17 mouse cellular contexts compared by ENCODE assay signal in the genomic region with DNA sequence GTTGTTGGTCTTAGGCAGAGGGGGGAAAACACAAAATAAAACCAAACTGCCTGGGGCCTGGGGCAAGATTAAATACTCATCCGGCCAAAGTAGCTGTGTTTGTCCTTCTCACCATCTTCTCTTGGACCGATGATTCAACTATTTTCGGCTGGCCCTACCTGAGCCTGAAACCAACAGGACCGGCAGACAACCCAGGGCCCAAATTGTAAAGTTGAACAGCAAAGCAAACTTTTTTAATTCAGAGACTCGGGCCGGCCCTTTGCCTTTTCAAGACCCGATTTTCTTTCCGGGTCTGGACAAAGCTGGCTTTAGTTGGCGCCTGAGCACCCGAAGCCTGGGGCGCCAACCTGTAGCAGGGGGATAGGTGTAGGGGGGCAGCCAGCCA. TPM values are rescaled to one million over a fixed set of nuclear protein-coding genes. Genes with fewer than 3 reads are reported as not detected.
DNase-seq lines count a peak whose midpoint lies in the region; ATAC-seq and TF ChIP-seq lines count a peak whose summit lies in the region.
"Had no signal": no experiment of that assay in that cellular context is flagged by ENCODE, and none has a peak within 500 bp of the region (broad histone marks: within the 10 kb centered on the region; RNA-seq: fewer than 3 reads in every experiment).

No protein-coding gene starts in this region.

- ATAC-seq in forebrain, postnatal 0 days: no peak
- ATAC-seq in intestine, embryonic 14.5 days (replicated peaks; ENCODE audit: low FRiP score, low TSS enrichment, low read depth): no peak
- no peak for ATAC-seq in intestine, embryonic 16.5 days
- no peak for ATAC-seq in limb, embryonic 11.5 days (ENCODE audit: insufficient number of reproducible peaks, low FRiP score, low TSS enrichment, low read depth)
- ATAC-seq: liver, embryonic 12.5 days had no signal

- no peak for DNase-seq in forebrain, embryonic 10.5 days (ENCODE audit: extremely low spot score, low spot score)
- no peak for DNase-seq in forebrain, postnatal 0 days
- DNase-seq in intestine, embryonic 14.5 days (ENCODE audit: low spot score): peak; percentile 63
- DNase-seq in limb, embryonic 11.5 days (ENCODE audit: low spot score): no peak
- no peak for DNase-seq in cerebellum, adult 18-20 months
- DNase-seq in left cerebral cortex, postnatal 4 days: no peak
- DNase-seq: adrenal gland, postnatal 14 days; heart, postnatal 36 days; kidney, adult 18-20 months; lung, postnatal 14 days; spleen, adult 18-20 months; thymus, postnatal 25 days had no signal

- 2% methylated on average over 11 of the region's 11 CpGs for WGBS in forebrain, embryonic 10.5 days
- WGBS in forebrain, postnatal 0 days: 3% methylated on average over 11 of the region's 11 CpGs
- 2% methylated on average over 11 of the region's 11 CpGs for WGBS in intestine, embryonic 14.5 days
- 12% methylated on average over 11 of the region's 11 CpGs for WGBS in intestine, embryonic 16.5 days
- 2% methylated on average over 11 of the region's 11 CpGs for WGBS in limb, embryonic 11.5 days

- H3K4me2 ChIP-seq in forebrain, postnatal 0 days (ENCODE audit: low read depth): no peak overlapping the region
- H3K4me2 ChIP-seq in intestine, embryonic 14.5 days (ENCODE audit: low read length): no peak overlapping the region
- no peak overlapping the region for H3K4me2 ChIP-seq in intestine, embryonic 16.5 days (ENCODE audit: low read depth, low read length)
- peak overlapping the region; percentile 88 for H3K4me2 ChIP-seq in limb, embryonic 11.5 days (ENCODE audit: low read depth, severe bottlenecking)
- H3K4me2 ChIP-seq: liver, embryonic 12.5 days had no signal

- peaks cover 100% of the 10 kb centered on the region for H3K27me3 ChIP-seq in forebrain, embryonic 10.5 days (ENCODE audit: poor library complexity, severe bottlenecking)
- H3K27me3 ChIP-seq in forebrain, postnatal 0 days (ENCODE audit: insufficient read depth, low read length): peaks cover 95% of the 10 kb centered on the region
- H3K27me3 ChIP-seq in intestine, embryonic 14.5 days (replicated peaks; ENCODE audit: control insufficient read depth, insufficient read depth, low read length): peaks cover 99% of the 10 kb centered on the region
- H3K27me3 ChIP-seq in intestine, embryonic 16.5 days (replicated peaks; ENCODE audit: control insufficient read depth, insufficient read depth, low read length): peaks cover 86% of the 10 kb centered on the region
- no peaks in the 10 kb centered on the region for H3K27me3 ChIP-seq in limb, embryonic 11.5 days (ENCODE audit: control insufficient read depth, insufficient read depth, low read length)

- H3K36me3 ChIP-seq in forebrain, embryonic 10.5 days (replicated peaks): no peaks in the 10 kb centered on the region
- H3K36me3 ChIP-seq in forebrain, postnatal 0 days (ENCODE audit: insufficient read depth): no peaks in the 10 kb centered on the region
- no peaks in the 10 kb centered on the region for H3K36me3 ChIP-seq in intestine, embryonic 14.5 days (ENCODE audit: control insufficient read depth, insufficient read depth, low read length)
- no peaks in the 10 kb centered on the region for H3K36me3 ChIP-seq in intestine, embryonic 16.5 days (ENCODE audit: control insufficient read depth, insufficient read depth, low read length)
- H3K36me3 ChIP-seq in limb, embryonic 11.5 days (ENCODE audit: control insufficient read depth, insufficient read depth, low read length): no peaks in the 10 kb centered on the region
- H3K36me3 ChIP-seq: liver, embryonic 12.5 days had no signal

- no peak for TF ChIP-seq CTCF in forebrain, postnatal 0 days (IDR thresholded peaks at IDR 0.05; ENCODE audit: low read depth)

- H3K27ac ChIP-seq in forebrain, embryonic 10.5 days: 0 out of 2 replicates have a peak overlapping the region, but pooled peaks have one; percentile 11
- H3K27ac ChIP-seq in forebrain, postnatal 0 days (ENCODE audit: low read depth, low read length): no peak overlapping the region
- no peak overlapping the region for H3K27ac ChIP-seq in intestine, embryonic 14.5 days (ENCODE audit: low read depth)
- H3K27ac ChIP-seq in intestine, embryonic 16.5 days (ENCODE audit: low read length): no peak overlapping the region
- no peak overlapping the region for H3K27ac ChIP-seq in brown adipose tissue, adult 24 weeks (replicated peaks; ENCODE audit: low read depth, low read length)
- peak overlapping the region; percentile 100 for H3K27ac ChIP-seq in limb, embryonic 11.5 days (replicated peaks; ENCODE audit: low read depth, low read length)
- H3K27ac ChIP-seq: liver, embryonic 12.5 days; stomach, postnatal 0 days had no signal

- H3K4me3 ChIP-seq in forebrain, embryonic 10.5 days: peak overlapping the region; percentile 26
- H3K4me3 ChIP-seq in forebrain, postnatal 0 days (ENCODE audit: low read depth, low read length): no peak overlapping the region
- no peak overlapping the region for H3K4me3 ChIP-seq in intestine, embryonic 14.5 days (ENCODE audit: low read depth, low read length)
- no peak overlapping the region for H3K4me3 ChIP-seq in intestine, embryonic 16.5 days (ENCODE audit: low read length)
- H3K4me3 ChIP-seq in brown adipose tissue, adult 24 weeks (ENCODE audit: insufficient read depth, low read depth, low read length): peak overlapping the region; percentile 16; the same call in 1 of the 2 replicates
- H3K4me3 ChIP-seq in limb, embryonic 11.5 days (ENCODE audit: low read depth, low read length): peak overlapping the region; percentile 92
- H3K4me3 ChIP-seq: liver, embryonic 12.5 days had no signal

- intact Hi-C loops in left cerebral cortex, postnatal 4 days (cut with DNase I): loop anchor here (10.0 kb wide), 1 partner anchor 342 kb away; no protein-coding TSS in a partner anchor

- H3K9me3 ChIP-seq in forebrain, embryonic 10.5 days: no peaks in the 10 kb centered on the region
- no peaks in the 10 kb centered on the region for H3K9me3 ChIP-seq in forebrain, postnatal 0 days (ENCODE audit: low read length)
- H3K9me3 ChIP-seq in intestine, embryonic 14.5 days (ENCODE audit: control insufficient read depth, low read length): no peaks in the 10 kb centered on the region
- 0 out of 2 replicates have a peak, but pooled peaks cover 3% of the 10 kb centered on the region for H3K9me3 ChIP-seq in intestine, embryonic 16.5 days (ENCODE audit: control insufficient read depth, low read length)
- no peaks in the 10 kb centered on the region for H3K9me3 ChIP-seq in limb, embryonic 11.5 days (ENCODE audit: control insufficient read depth, low read length)
- H3K9me3 ChIP-seq: liver, embryonic 12.5 days had no signal

- no peak overlapping the region for H3K9ac ChIP-seq in forebrain, postnatal 0 days
- no peak overlapping the region for H3K9ac ChIP-seq in intestine, embryonic 14.5 days (ENCODE audit: low read length)
- no peak overlapping the region for H3K9ac ChIP-seq in intestine, embryonic 16.5 days (ENCODE audit: low read depth, low read length)
- peak overlapping the region; percentile 100 for H3K9ac ChIP-seq in limb, embryonic 11.5 days (ENCODE audit: low read length)
- H3K9ac ChIP-seq: liver, embryonic 12.5 days had no signal

- H3K4me1 ChIP-seq in forebrain, embryonic 10.5 days: peaks cover 33% of the 10 kb centered on the region
- no peaks in the 10 kb centered on the region for H3K4me1 ChIP-seq in forebrain, postnatal 0 days (ENCODE audit: insufficient read depth)
- H3K4me1 ChIP-seq in intestine, embryonic 14.5 days (replicated peaks; ENCODE audit: control insufficient read depth, insufficient read depth, low read length): peaks cover 7% of the 10 kb centered on the region; the same call in 1 of the 2 replicates
- H3K4me1 ChIP-seq in intestine, embryonic 16.5 days (ENCODE audit: control insufficient read depth, insufficient read depth, low read length): peaks cover 16% of the 10 kb centered on the region
- no peaks in the 10 kb centered on the region for H3K4me1 ChIP-seq in brown adipose tissue, adult 24 weeks (ENCODE audit: control insufficient read depth, insufficient read depth, insufficient read length, low read length)
- H3K4me1 ChIP-seq in limb, embryonic 11.5 days (ENCODE audit: control insufficient read depth, insufficient read depth, low read length): peaks cover 11% of the 10 kb centered on the region

RNA-seq across cellular contexts. Expression of gene Tbx15, which starts 16.2 kb away (rescaled TPM):
- 1.4 and 2.8 TPM in 2 replicates for polyA plus RNA-seq in forebrain, embryonic 10.5 days (2016; fragmentation: Nextera tagmentation; extraction: Ambion mirVana)
- total RNA-seq in forebrain, postnatal 0 days (2014; rRNA removed): 4.6 and 5.6 TPM in 2 replicates
- 0.50 and 0.67 TPM in 2 replicates for polyA plus RNA-seq in forebrain, postnatal 0 days (2015; fragmentation: Nextera tagmentation; extraction: Ambion mirVana)
- 0.12 TPM in 1 of 2 replicates, not detected in the other for polyA plus RNA-seq in intestine, embryonic 14.5 days (2014; fragmentation: Nextera tagmentation; extraction: Ambion mirVana)
- polyA plus RNA-seq in intestine, embryonic 16.5 days (2015; fragmentation: Nextera tagmentation; extraction: Ambion mirVana): 0.10 and 0.13 TPM in 2 replicates
- 3.3 and 4.1 TPM in 2 replicates for polyA plus RNA-seq in brown adipose tissue, adult 24 weeks (2012; ENCODE audit: insufficient read depth, insufficient read length, missing spikeins)
- polyA plus RNA-seq in limb, embryonic 11.5 days (2014; fragmentation: Nextera tagmentation; extraction: Ambion mirVana): 50.7 and 55.2 TPM in 2 replicates
- total RNA-seq in left cerebral cortex, postnatal 4 days (2021): 1 to 10 TPM; 1.8 to 2.0 TPM
- polyA plus RNA-seq: large intestine, adult 2 months; liver, embryonic 12.5 days; stomach, postnatal 0 days had no signal

Comparison
In these comparisons a context has a peak if more than half of its experiments do, and no peak if none do; other contexts are left out.
1. H3K27ac ChIP-seq: peak in forebrain, embryonic 10.5 days (single experiment) and limb, embryonic 11.5 days (single experiment); none in forebrain, postnatal 0 days (single experiment), intestine, embryonic 14.5 days (single experiment), intestine, embryonic 16.5 days (single experiment) and brown adipose tissue, adult 24 weeks (single experiment).
2. H3K4me3 ChIP-seq: peak in forebrain, embryonic 10.5 days (single experiment), brown adipose tissue, adult 24 weeks (single experiment) and limb, embryonic 11.5 days (single experiment); none in forebrain, postnatal 0 days (single experiment), intestine, embryonic 14.5 days (single experiment) and intestine, embryonic 16.5 days (single experiment).
3. RNA of gene Tbx15, which starts 16.2 kb away (polyA plus RNA-seq): 50.7 to 55.2 TPM in limb, embryonic 11.5 days; 3.3 to 4.1 TPM in brown adipose tissue, adult 24 weeks, 1.4 to 2.8 TPM in forebrain, embryonic 10.5 days, 0.50 to 0.67 TPM in forebrain, postnatal 0 days, 0.10 to 0.13 TPM in intestine, embryonic 16.5 days and 0.12 TPM in intestine, embryonic 14.5 days; every median in the first group is over 10 times any median in the second.